Comparison of ENCODE assay signal across 7 mouse cellular contexts in the genomic region with DNA sequence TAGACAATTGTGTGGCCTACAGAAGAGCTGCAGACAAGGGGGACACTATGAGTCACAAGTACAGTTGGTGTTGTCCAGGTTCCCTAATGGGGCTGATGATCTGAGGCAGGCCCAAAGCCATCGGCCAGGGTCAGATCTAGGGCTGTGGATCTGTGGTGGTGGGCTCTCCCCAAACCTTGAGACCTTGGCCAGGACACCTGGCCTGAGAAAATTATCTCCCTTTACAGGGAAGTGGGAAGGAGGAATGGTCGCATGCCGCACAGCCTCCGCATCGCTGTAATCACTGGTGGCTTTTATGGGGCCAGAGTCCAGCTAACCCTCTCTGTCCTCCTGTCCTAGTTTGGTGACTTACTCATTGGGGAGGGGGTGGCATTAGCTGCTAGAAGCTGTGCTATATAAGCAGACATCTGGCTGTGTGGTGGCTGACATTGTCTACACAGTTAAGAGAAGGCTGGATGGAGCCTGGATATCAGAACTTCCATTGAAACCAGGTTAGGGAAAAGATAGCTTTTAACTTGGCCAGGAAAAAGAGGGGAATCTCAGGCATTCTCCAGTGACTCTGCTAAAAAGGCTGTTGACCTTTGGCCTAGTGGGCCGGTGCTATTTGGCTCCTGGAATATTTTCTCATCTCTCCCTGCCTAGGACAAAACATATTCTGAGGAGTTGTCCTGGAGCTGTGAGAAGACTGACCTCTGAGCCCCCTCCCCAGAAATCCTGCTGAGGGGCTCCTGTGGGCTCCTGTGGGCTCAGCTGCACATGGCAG. TPM values are rescaled to one million over a fixed set of nuclear protein-coding genes. Genes with fewer than 3 reads are reported as not detected.
DNase-seq lines count a peak whose midpoint lies in the region; ATAC-seq and TF ChIP-seq lines count a peak whose summit lies in the region.

No protein-coding gene starts in this region.

- H3K36me3 ChIP-seq in CH12.LX (replicated peaks in 1 of 2; ENCODE audit: control insufficient read depth in 1 of 2, insufficient read depth in 1 of 2, low read length in 1 of 2) = peaks cover 2 to 17% of the 10 kb centered on the region in 2 experiments
- H3K36me3 ChIP-seq in hindbrain, embryonic 10.5 days = no peaks in the 10 kb centered on the region
- H3K36me3 ChIP-seq in limb, embryonic 14.5 days (ENCODE audit: control insufficient read depth, insufficient read depth, low read length) = peaks cover 5% of the 10 kb centered on the region
- H3K36me3 ChIP-seq in stomach, embryonic 16.5 days (ENCODE audit: control insufficient read depth, insufficient read depth, low read length) = no peaks in the 10 kb centered on the region

- no peak for ATAC-seq in limb, embryonic 14.5 days (ENCODE audit: low FRiP score, low read depth)
- ATAC-seq in stomach, embryonic 16.5 days (ENCODE audit: insufficient read depth, low FRiP score) = no peak

- WGBS in bone marrow, adult 2 months = 53% methylated on average over 6 of the region's 6 CpGs
- WGBS in hindbrain, embryonic 10.5 days = 73% methylated on average over 6 of the region's 6 CpGs
- WGBS in limb, embryonic 14.5 days = 43% methylated on average over 6 of the region's 6 CpGs
- WGBS in stomach, embryonic 16.5 days = 66% methylated on average over 6 of the region's 6 CpGs

- TF ChIP-seq CTCF in CH12.LX (conservative IDR thresholded peaks at IDR 0.05 in 1 of 2, IDR thresholded peaks at IDR 0.05 in 1 of 2; ENCODE audit: low read depth in 2 of 2, low read length in 2 of 2) = no peak
- no peak for TF ChIP-seq CTCF in bone marrow, adult 2 months (IDR thresholded peaks at IDR 0.05; ENCODE audit: control insufficient read depth, insufficient read depth, low read length)

- peak overlapping the region; percentile 73 to 96 (median 88) for H3K4me3 ChIP-seq in CH12.LX (replicated peaks in 1 of 3; ENCODE audit: low read depth in 2 of 3, low read length in 2 of 3, poor library complexity in 1 of 3)
- peak overlapping the region; percentile 35 for H3K4me3 ChIP-seq in bone marrow, adult 2 months (replicated peaks; ENCODE audit: control insufficient read depth, low read depth, low read length)
- H3K4me3 ChIP-seq in hindbrain, embryonic 10.5 days = peak overlapping the region; percentile 70
- H3K4me3 ChIP-seq in limb, embryonic 14.5 days (replicated peaks; ENCODE audit: low read length) = peak overlapping the region; percentile 76
- peak overlapping the region; percentile 90 for H3K4me3 ChIP-seq in stomach, embryonic 16.5 days (replicated peaks; ENCODE audit: low read length)

- H3K27me3 ChIP-seq in CH12.LX (replicated peaks) = no peaks in the 10 kb centered on the region
- peaks cover 19% of the 10 kb centered on the region for H3K27me3 ChIP-seq in hindbrain, embryonic 10.5 days (ENCODE audit: insufficient read depth, poor library complexity, severe bottlenecking)
- no peaks in the 10 kb centered on the region for H3K27me3 ChIP-seq in limb, embryonic 14.5 days (ENCODE audit: control insufficient read depth, insufficient read depth, low read length)
- H3K27me3 ChIP-seq in stomach, embryonic 16.5 days (ENCODE audit: control insufficient read depth, insufficient read depth, low read length) = no peaks in the 10 kb centered on the region

- no peak for TF ChIP-seq RAD21 in CH12.LX (IDR thresholded peaks at IDR 0.05; ENCODE audit: low read depth, low read length)

- no peak for TF ChIP-seq POLR2A in CH12.LX (IDR thresholded peaks at IDR 0.05; ENCODE audit: low read depth, low read length)
- no peak for TF ChIP-seq POLR2A in bone marrow, adult 2 months (IDR thresholded peaks at IDR 0.05; ENCODE audit: borderline replicate concordance, control insufficient read depth, low read depth, low read length)
- TF ChIP-seq POLR2A in limb, embryonic 14.5 days (IDR thresholded peaks at IDR 0.05; ENCODE audit: borderline replicate concordance, extremely low read depth, insufficient read depth, insufficient read length) = no peak

- H3K27ac ChIP-seq in CH12.LX (ENCODE audit: insufficient read depth, low read depth) = peak overlapping the region; percentile 97; the same call in 1 of the 2 replicates
- H3K27ac ChIP-seq in bone marrow, adult 2 months (ENCODE audit: control insufficient read depth, insufficient read depth, low read depth, low read length, poor library complexity) = peak overlapping the region; percentile 76
- peak overlapping the region; percentile 93 for H3K27ac ChIP-seq in hindbrain, embryonic 10.5 days
- H3K27ac ChIP-seq in limb, embryonic 14.5 days (replicated peaks; ENCODE audit: low read depth, low read length) = no peak overlapping the region
- H3K27ac ChIP-seq in stomach, embryonic 16.5 days (ENCODE audit: low read length) = peak overlapping the region; percentile 99

- peaks cover 69% of the 10 kb centered on the region for H3K79me2 ChIP-seq in CH12.LX (replicated peaks; ENCODE audit: control insufficient read depth, extremely low read depth, insufficient read depth, poor library complexity, severe bottlenecking)

- in situ Hi-C loops in CH12.LX (cut with MboI; ENCODE audit: low pct_ligation_motif_present, low pct_unique_long_range_greater_than_20kb, low sequenced_read_pairs) = no loop called here

- dilution Hi-C loops in CH12.LX (cut with MboI; ENCODE audit: extremely low pct_ligation_motif_present, extremely low pct_unique_long_range_greater_than_20kb, low sequenced_read_pairs) = no loop called here

- peak overlapping the region; percentile 99 for H3K4me2 ChIP-seq in CH12.LX (ENCODE audit: insufficient read depth, low read depth, poor library complexity, severe bottlenecking)
- peak overlapping the region; percentile 97 for H3K4me2 ChIP-seq in limb, embryonic 14.5 days (replicated peaks; ENCODE audit: low read depth, low read length, severe bottlenecking)
- peak overlapping the region; percentile 74 for H3K4me2 ChIP-seq in stomach, embryonic 16.5 days (ENCODE audit: low read depth, low read length)

- no peak for DNase-seq in CH12.LX (ENCODE audit: extremely low read depth)
- DNase-seq in hindbrain, embryonic 10.5 days (ENCODE audit: low spot score) = no peak
- DNase-seq in limb, embryonic 14.5 days (ENCODE audit: low spot score) = no peak
- no peak for DNase-seq in gastrocnemius, postnatal 36 days
- no peak for DNase-seq in ovary, postnatal 36 days (ENCODE audit: low spot score)

- no peaks in the 10 kb centered on the region for H3K9me3 ChIP-seq in CH12.LX (replicated peaks; ENCODE audit: low read length)
- H3K9me3 ChIP-seq in hindbrain, embryonic 10.5 days = no peaks in the 10 kb centered on the region
- no peaks in the 10 kb centered on the region for H3K9me3 ChIP-seq in limb, embryonic 14.5 days (ENCODE audit: control insufficient read depth, low read length)
- no peaks in the 10 kb centered on the region for H3K9me3 ChIP-seq in stomach, embryonic 16.5 days (replicated peaks; ENCODE audit: control insufficient read depth, low read length)

- no peak for TF ChIP-seq EP300 in CH12.LX (IDR thresholded peaks at IDR 0.05; ENCODE audit: low read length)

- peaks cover 31 to 63% of the 10 kb centered on the region in 2 experiments for H3K4me1 ChIP-seq in CH12.LX (ENCODE audit: control insufficient read depth in 1 of 2, insufficient read depth in 2 of 2)
- peaks cover 19% of the 10 kb centered on the region for H3K4me1 ChIP-seq in bone marrow, adult 2 months (ENCODE audit: control insufficient read depth, insufficient read depth, low read length)
- peaks cover 100% of the 10 kb centered on the region for H3K4me1 ChIP-seq in hindbrain, embryonic 10.5 days (replicated peaks)
- H3K4me1 ChIP-seq in limb, embryonic 14.5 days (ENCODE audit: control insufficient read depth, insufficient read depth, low read length) = peaks cover 77% of the 10 kb centered on the region
- peaks cover 75% of the 10 kb centered on the region for H3K4me1 ChIP-seq in stomach, embryonic 16.5 days (ENCODE audit: control insufficient read depth, insufficient read depth, low read length)

- intact Hi-C loops in gastrocnemius, postnatal 36 days (cut with DNase I) = loop anchor here (2.0 kb wide), 1 partner anchor 28 kb away; no protein-coding TSS in a partner anchor

- H3K9ac ChIP-seq in CH12.LX (ENCODE audit: insufficient read depth, low read depth) = peak overlapping the region; percentile 89
- peak overlapping the region; percentile 40 for H3K9ac ChIP-seq in limb, embryonic 14.5 days (ENCODE audit: low read depth, low read length, severe bottlenecking)
- peak overlapping the region; percentile 95 for H3K9ac ChIP-seq in stomach, embryonic 16.5 days (ENCODE audit: low read length)

TF ChIP-seq in CH12.LX, 34 proteins besides CTCF, POLR2A, EP300 and RAD21:
- TF ChIP-seq MAZ (IDR thresholded peaks at IDR 0.05; ENCODE audit: low read depth, low read length) (0 out of 2 replicates have a peak, but pooled peaks have one; percentile 34), CHD2 (IDR thresholded peaks at IDR 0.05; ENCODE audit: low read length) (no peak), ZKSCAN1 (IDR thresholded peaks at IDR 0.05; ENCODE audit: borderline replicate concordance, low read depth, low read length) (no peak), ZMIZ1 (IDR thresholded peaks at IDR 0.05; ENCODE audit: low read depth, low read length) (no peak), CHD1 (IDR thresholded peaks at IDR 0.05; ENCODE audit: low read depth, low read length) (no peak), ZNF384 (IDR thresholded peaks at IDR 0.05; ENCODE audit: low read depth, low read length) (no peak)

RNA-seq across cellular contexts. Expression of a gene that starts 2.7 kb away (rescaled TPM):
- 10.9 and 11.0 TPM in 2 replicates for total RNA-seq in CH12.LX (2012; rRNA removed)
- 4.3 and 4.8 TPM in 2 replicates for total RNA-seq in CH12.LX (2014; rRNA removed)
- polyA plus RNA-seq in CH12.LX (2012; ENCODE audit: insufficient read length, low read depth) = 51.2 and 75.8 TPM in 2 replicates
- polyA plus RNA-seq in bone marrow, adult 2 months (2011; ENCODE audit: insufficient read depth, insufficient read length, low replicate concordance, missing spikeins) = 39.7 and 64.7 TPM in 2 replicates
- polyA plus RNA-seq in hindbrain, embryonic 10.5 days (2016; fragmentation: Nextera tagmentation; extraction: Ambion mirVana) = 10.2 and 15.1 TPM in 2 replicates
- polyA plus RNA-seq in limb, embryonic 14.5 days (2012; rRNA removed) = 58.7 and 79.0 TPM in 2 replicates
- 27.4 and 29.6 TPM in 2 replicates for polyA plus RNA-seq in limb, embryonic 14.5 days (2014; fragmentation: Nextera tagmentation; extraction: Ambion mirVana)
- polyA plus RNA-seq in stomach, embryonic 16.5 days (2015; fragmentation: Nextera tagmentation; extraction: Ambion mirVana) = 15.4 and 18.2 TPM in 2 replicates
- 100 to 1,000 TPM; 156 to 174 TPM for total RNA-seq in gastrocnemius, postnatal 36 days (2021)

Comparison
In these comparisons a context has a peak if more than half of its experiments do, and no peak if none do; other contexts are left out.
1. H3K4me3 ChIP-seq: peak in every context shown above with its lines; median percentile 90 in stomach, embryonic 16.5 days; 88 in CH12.LX; 76 in limb, embryonic 14.5 days; 70 in hindbrain, embryonic 10.5 days; 35 in bone marrow, adult 2 months.
2. H3K9ac ChIP-seq: peak in every context shown above with its lines; median percentile 95 in stomach, embryonic 16.5 days; 89 in CH12.LX; 40 in limb, embryonic 14.5 days.